Mouse (Mus musculus): Measurements from ENCODE around the gene Gabarap. TPM values are rescaled to one million over a fixed set of nuclear protein-coding genes. Genes with fewer than 3 reads are reported as not detected.

Gabarap gene
- total and polyA plus RNA-seq, 3 experiments: 132 to 241 TPM; not detected in 1

GRCm38 (mm10) chr11:69948763-69949150 is 42.2 kb upstream of the Gabarap start (continued):
- TF ChIP-seq ELF1 (IDR thresholded peaks at IDR 0.05; ENCODE audit: low read depth, low read length) (peak; percentile 41; the same call in 1 of the 2 replicates), GABPA (IDR thresholded peaks at IDR 0.05; ENCODE audit: low read depth, low read length) (no peak), TAL1 (IDR thresholded peaks at IDR 0.05; ENCODE audit: low read length) (no peak), TBP (IDR thresholded peaks at IDR 0.05; ENCODE audit: low read depth, low read length) (peak; percentile 66; the same call in 1 of the 2 replicates), BHLHE40 (IDR thresholded peaks at IDR 0.05; ENCODE audit: borderline replicate concordance, low read depth, low read length) (no peak), SMC3 (IDR thresholded peaks at IDR 0.05; ENCODE audit: low read depth, low read length) (peak; percentile 97), MEF2A (IDR thresholded peaks at IDR 0.05; ENCODE audit: extremely low read depth, insufficient replicate concordance, low read depth, low read length, poor library complexity, severe bottlenecking) (no peak), EP300 (IDR thresholded peaks at IDR 0.05; ENCODE audit: low read depth in 1 of 2, low read length in 2 of 2) (no peak), USF1 (IDR thresholded peaks at IDR 0.05; ENCODE audit: low read depth, low read length) (no peak), CHD1 (IDR thresholded peaks at IDR 0.05; ENCODE audit: low read depth, low read length) (no peak), POLR2AphosphoS2 (IDR thresholded peaks at IDR 0.05; ENCODE audit: low read length) (no peak), NELFE (IDR thresholded peaks at IDR 0.05; ENCODE audit: low read depth, low read length) (no peak; the same call in 1 of the 2 replicates), ZMIZ1 (IDR thresholded peaks at IDR 0.05; ENCODE audit: low read depth, low read length) (no peak), CTCF (IDR thresholded peaks at IDR 0.05 in 2 of 3, conservative IDR thresholded peaks at IDR 0.05 in 1 of 3; ENCODE audit: control insufficient read depth in 1 of 3, insufficient read depth in 1 of 3, low read depth in 2 of 3, low read length in 3 of 3, poor library complexity in 1 of 3, severe bottlenecking in 1 of 3) (peak; percentile 94 to 98 (median 98)), SIN3A (IDR thresholded peaks at IDR 0.05; ENCODE audit: low read length) (peak; percentile 38), POLR2A (IDR thresholded peaks at IDR 0.05; ENCODE audit: control insufficient read depth in 1 of 2, insufficient read depth in 1 of 2, low read depth in 1 of 2, low read length in 2 of 2, poor library complexity in 1 of 2) (0 out of 4 replicates have a peak, but pooled peaks of 1 of the 2 experiments have one; percentile 20), TCF12 (IDR thresholded peaks at IDR 0.05; ENCODE audit: low read depth, low read length) (no peak), ZKSCAN1 (IDR thresholded peaks at IDR 0.05; ENCODE audit: low read depth, low read length) (no peak), MYB (IDR thresholded peaks at IDR 0.05; ENCODE audit: low read depth, low read length) (no peak), RAD21 (IDR thresholded peaks at IDR 0.05; ENCODE audit: low read depth, low read length) (peak; percentile 98), MAX (IDR thresholded peaks at IDR 0.05; ENCODE audit: low read length) (peak; percentile 9; the same call in 1 of the 2 replicates)

- DNase-seq (ENCODE audit: low read depth, low spot score): peak; percentile 46
- Histone ChIP-seq H3K9me3 (replicated peaks; ENCODE audit: insufficient read depth, low read length) (no peaks in the 10 kb centered on the region), H3K36me3 (ENCODE audit: control insufficient read depth in 1 of 2, insufficient read depth in 2 of 2, low read length in 2 of 2) (no peaks in the 10 kb centered on the region; a peak in 1 of 4 replicates), H3K27me3 (ENCODE audit: control insufficient read depth in 1 of 2, insufficient read depth in 2 of 2, low read length in 2 of 2) (no peaks in the 10 kb centered on the region), H3K79me2 (ENCODE audit: control insufficient read depth, insufficient read depth, low read length, poor library complexity) (no peaks in the 10 kb centered on the region), H3K4me1 (ENCODE audit: control insufficient read depth in 1 of 2, insufficient read depth in 2 of 2, low read length in 2 of 2) (peaks cover 2 to 18% of the 10 kb centered on the region in 2 experiments; a peak in 3 of 4 replicates), H3K4me3 (ENCODE audit: control insufficient read depth in 1 of 2, insufficient read depth in 1 of 2, low read depth in 2 of 2, low read length in 2 of 2) (no peak overlapping the region), H3K9ac (ENCODE audit: control insufficient read depth, low read depth, low read length, poor library complexity, severe bottlenecking) (no peak overlapping the region), H3K27ac (ENCODE audit: control insufficient read depth, low read depth, low read length) (no peak overlapping the region)
- peak; percentile 19 for TF ChIP-seq RAD21 (IDR thresholded peaks at IDR 0.05; ENCODE audit: low read depth, low read length)
- TF ChIP-seq CTCF (IDR thresholded peaks at IDR 0.05 in 2 of 3, conservative IDR thresholded peaks at IDR 0.05 in 1 of 3; ENCODE audit: control insufficient read depth in 1 of 3, insufficient read depth in 1 of 3, low read depth in 2 of 3, low read length in 3 of 3, poor library complexity in 1 of 3, severe bottlenecking in 1 of 3): peak; percentile 51 to 68 (median 65)
- peak; percentile 23; the same call in 1 of the 2 replicates for TF ChIP-seq SMC3 (IDR thresholded peaks at IDR 0.05; ENCODE audit: low read depth, low read length)
- no peak for TF ChIP-seq TBP (IDR thresholded peaks at IDR 0.05; ENCODE audit: low read depth, low read length)
- no peak for TF ChIP-seq USF1 (IDR thresholded peaks at IDR 0.05; ENCODE audit: low read depth, low read length)
These were observed 40.0 kb upstream of the Gabarap start for GRCm38 (mm10) chr11:69950807-69951459.
